Mouse (Mus musculus) limb, embryonic 14.5 days (tissue): ENCODE measurements at regions not wholly inside any gene's neighbourhood (a gene's known extent, or its start where the extent isn't known, plus 50 kb on each side); places are given as distances from the start of the nearest gene placed in this dataset.

ENCODE experiments used
- ATAC-seq: fragments of 200-750 bp; cut with Nextera tagmentation; 2 replicates; pipeline ENCODE4 v1.8.0; 2017; ENCODE audit warnings: low read depth, moderate number of reproducible peaks, moderate TSS enrichment; ENCODE audit not compliant: low FRiP score
- DNase-seq: peaks from one replicate; pipeline ENCODE4 v3.0.0-alpha.2; 2015; ENCODE audit warnings: low spot score
- H3K27ac ChIP-seq: fragments of 300-500 bp; sonication (generic); replicated peaks from 2 replicates; pipeline ENCODE4 v1.5.1; 2014; ENCODE audit warnings: low read depth, mild to moderate bottlenecking, low read length, moderate library complexity, mixed read lengths
- H3K27me3 ChIP-seq: fragments of 300-500 bp; sonication (generic); 2 replicates; pipeline ENCODE4 v1.6.1; 2014; ENCODE audit warnings: low read length, mixed read lengths; ENCODE audit not compliant: control insufficient read depth, insufficient read depth
- H3K36me3 ChIP-seq: fragments of 300-500 bp; sonication (generic); 2 replicates; pipeline ENCODE4 v1.6.1; 2014; ENCODE audit warnings: mild to moderate bottlenecking, low read length, moderate library complexity, mixed read lengths; ENCODE audit not compliant: control insufficient read depth, insufficient read depth
- H3K4me1 ChIP-seq: fragments of 300-500 bp; sonication (generic); 2 replicates; pipeline ENCODE4 v1.6.1; 2014; ENCODE audit warnings: antibody characterized with exemption, low read length, mixed read lengths; ENCODE audit not compliant: control insufficient read depth, insufficient read depth
- H3K4me2 ChIP-seq: fragments of 300-500 bp; sonication (generic); replicated peaks from 2 replicates; pipeline ENCODE4 v1.6.1; 2014; ENCODE audit warnings: low read depth, mild to moderate bottlenecking, low read length, moderate library complexity; ENCODE audit not compliant: severe bottlenecking
- H3K4me3 ChIP-seq: fragments of 300-500 bp; sonication (generic); replicated peaks from 2 replicates; pipeline ENCODE4 v1.5.1; 2014; ENCODE audit warnings: low read length
- H3K9ac ChIP-seq: fragments of 300-500 bp; sonication (generic); 2 replicates; pipeline ENCODE4 v1.6.1; 2014; ENCODE audit warnings: mild to moderate bottlenecking, low read depth, low read length, moderate library complexity; ENCODE audit not compliant: severe bottlenecking
- H3K9me3 ChIP-seq: fragments of 300-500 bp; sonication (generic); 2 replicates; pipeline ENCODE4 v1.6.1; 2016; ENCODE audit warnings: low read length; ENCODE audit not compliant: control insufficient read depth
- POLR2A ChIP-seq: fragments of 200-500 bp; IDR thresholded peaks from 2 replicates; pipeline ENCODE4 v1.8.0; 2012; ENCODE audit warnings: inconsistent platforms, mild to moderate bottlenecking, moderate library complexity, borderline replicate concordance; ENCODE audit not compliant: insufficient read depth, insufficient read length; ENCODE audit errors: extremely low read depth
- WGBS: fragments of 180-500 bp; shearing (Covaris S2); extraction: QIAGEN DNeasy Blood & Tissue Kit; methylation state at CpG from one replicate; pipeline ENCODE4 v1.1.7; 2014; 5-methylcytosine and 5-hydroxymethylcytosine counted together

DNA sequence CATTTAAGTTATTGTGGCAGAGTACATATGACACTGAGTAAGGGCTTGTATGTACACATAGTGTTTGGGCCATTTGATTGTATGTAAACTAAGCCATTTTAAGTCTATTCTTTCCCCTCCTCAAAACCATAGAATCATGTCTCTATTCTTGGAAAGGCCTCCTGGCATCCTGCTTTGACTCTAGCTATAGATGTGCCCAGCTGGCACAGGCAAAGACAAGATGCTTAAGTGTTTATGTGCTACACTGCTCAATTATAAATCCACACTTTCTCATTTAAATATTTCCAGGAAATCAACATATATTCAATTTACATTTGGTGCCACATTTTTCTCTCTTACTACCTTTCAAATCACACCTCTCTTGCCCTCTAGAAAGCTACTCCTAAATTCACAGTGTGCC is 97.6 kb upstream of the Bdnf start:
- Histone ChIP-seq H3K9me3 (no peaks in the 10 kb centered on the region), H3K4me2 (no peak overlapping the region), H3K9ac (no peak overlapping the region), H3K4me3 (no peak overlapping the region), H3K4me1 (no peaks in the 10 kb centered on the region), H3K27ac (no peak overlapping the region), H3K27me3 (no peaks in the 10 kb centered on the region), H3K36me3 (no peaks in the 10 kb centered on the region)
- ATAC-seq = no peak
- DNase-seq = no peak
- no peak for TF ChIP-seq POLR2A

DNA sequence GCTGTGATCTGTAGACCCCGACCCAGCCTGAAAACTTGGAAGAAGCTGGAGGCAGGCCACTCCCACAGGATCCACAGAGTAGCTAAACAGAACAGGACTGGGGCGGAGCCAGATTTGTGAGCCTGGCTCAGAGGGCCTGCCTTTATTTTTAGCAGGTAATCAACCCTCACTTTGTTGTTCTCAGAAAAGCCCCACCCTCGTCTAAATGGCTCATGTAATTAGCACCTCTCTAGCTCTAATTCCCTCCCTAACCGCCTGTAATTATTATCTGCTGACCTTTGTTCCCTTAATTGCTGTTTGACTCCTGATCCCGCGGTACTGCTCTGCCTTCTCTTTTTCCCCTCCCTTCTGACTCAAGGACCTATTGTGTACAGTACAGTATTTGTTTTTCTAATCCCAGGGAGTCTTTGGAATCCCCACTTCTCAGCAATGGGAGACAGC is 95.6 kb upstream of the Bdnf start:
- no peak for TF ChIP-seq POLR2A
- H3K4me3 ChIP-seq = no peak overlapping the region
- H3K9me3 ChIP-seq = no peaks in the 10 kb centered on the region
- H3K4me2 ChIP-seq = no peak overlapping the region
- no peak overlapping the region for H3K27ac ChIP-seq
- DNase-seq (peak; percentile 3), ATAC-seq (no peak)
- no peaks in the 10 kb centered on the region for H3K36me3 ChIP-seq
- H3K27me3 ChIP-seq = no peaks in the 10 kb centered on the region
- H3K4me1 ChIP-seq = no peaks in the 10 kb centered on the region
- WGBS = 6% methylated on average over 6 of the region's 6 CpGs
- H3K9ac ChIP-seq = no peak overlapping the region

DNA sequence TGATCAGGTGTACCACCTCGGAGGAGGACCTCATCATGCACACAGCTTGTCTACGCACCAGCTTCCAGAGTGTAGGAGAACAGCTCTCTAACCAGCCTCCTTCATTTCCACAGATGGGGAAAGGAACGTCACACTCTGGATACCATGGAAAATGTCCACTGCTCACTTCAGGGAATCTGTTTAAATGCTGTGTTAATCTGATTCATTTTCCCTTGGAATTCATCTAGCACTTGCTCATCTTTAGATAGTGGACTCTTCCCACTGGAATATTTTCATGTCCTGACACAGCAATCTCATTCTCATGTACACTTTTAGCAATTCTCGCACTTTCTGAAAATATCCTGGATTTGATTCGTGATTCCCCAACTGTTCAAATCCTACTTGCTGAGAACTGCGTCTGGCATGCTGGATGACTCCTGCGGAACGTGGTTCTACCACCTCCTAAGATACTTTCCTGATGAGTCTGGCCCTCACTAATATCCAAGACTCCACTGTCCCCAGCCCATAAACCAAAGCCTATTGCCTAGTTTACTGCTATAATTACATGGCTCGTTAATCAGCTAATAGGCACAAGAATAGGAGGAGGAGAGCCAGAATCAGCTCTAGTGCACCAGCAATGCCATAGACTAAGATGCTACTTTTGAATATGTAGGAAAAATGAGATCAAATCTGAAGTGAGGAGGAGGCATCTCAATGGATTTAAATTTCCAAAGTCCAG is 56.0 kb upstream of the Bdnf start:
- H3K27ac ChIP-seq = no peak overlapping the region

DNA sequence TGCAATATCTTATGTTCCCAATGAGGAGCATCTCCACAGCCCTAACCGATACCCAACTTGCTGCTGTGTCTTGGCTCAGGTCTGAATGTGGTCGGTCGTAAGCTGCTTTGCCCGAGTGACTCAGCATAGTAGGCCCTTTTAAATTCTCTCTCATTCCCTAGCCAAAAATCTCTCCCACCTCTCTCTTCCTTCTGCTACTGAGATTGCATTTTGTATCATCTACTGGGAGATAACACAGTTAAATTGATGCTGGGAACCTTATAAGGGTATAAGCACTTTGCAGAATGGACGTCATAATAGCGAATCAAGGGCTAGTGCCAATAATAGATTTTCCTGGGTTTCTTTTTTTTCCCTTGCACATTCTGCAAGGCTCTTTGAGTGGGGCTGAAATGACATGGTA is 54.8 kb upstream of the Bdnf start:
- WGBS = 88% methylated on average over 6 of the region's 6 CpGs
- H3K27me3 ChIP-seq = no peaks in the 10 kb centered on the region
- H3K9me3 ChIP-seq = no peaks in the 10 kb centered on the region
- no peak overlapping the region for H3K4me3 ChIP-seq
- no peak overlapping the region for H3K9ac ChIP-seq
- DNase-seq (no peak), ATAC-seq (no peak)
- no peaks in the 10 kb centered on the region for H3K4me1 ChIP-seq
- TF ChIP-seq POLR2A = no peak
- no peak overlapping the region for H3K4me2 ChIP-seq
- no peak overlapping the region for H3K27ac ChIP-seq
- no peaks in the 10 kb centered on the region for H3K36me3 ChIP-seq

More for the DNA sequence above, 56.0 kb upstream of the Bdnf start:
- no peaks in the 10 kb centered on the region for H3K9me3 ChIP-seq
- ATAC-seq (no peak), DNase-seq (no peak)
- 79% methylated on average over 9 of the region's 9 CpGs for WGBS
- H3K36me3 ChIP-seq = no peaks in the 10 kb centered on the region
- TF ChIP-seq POLR2A = no peak
- H3K4me1 ChIP-seq = no peaks in the 10 kb centered on the region
- H3K9ac ChIP-seq = no peak overlapping the region
- no peaks in the 10 kb centered on the region for H3K27me3 ChIP-seq
- no peak overlapping the region for H3K4me2 ChIP-seq
- no peak overlapping the region for H3K4me3 ChIP-seq

DNA sequence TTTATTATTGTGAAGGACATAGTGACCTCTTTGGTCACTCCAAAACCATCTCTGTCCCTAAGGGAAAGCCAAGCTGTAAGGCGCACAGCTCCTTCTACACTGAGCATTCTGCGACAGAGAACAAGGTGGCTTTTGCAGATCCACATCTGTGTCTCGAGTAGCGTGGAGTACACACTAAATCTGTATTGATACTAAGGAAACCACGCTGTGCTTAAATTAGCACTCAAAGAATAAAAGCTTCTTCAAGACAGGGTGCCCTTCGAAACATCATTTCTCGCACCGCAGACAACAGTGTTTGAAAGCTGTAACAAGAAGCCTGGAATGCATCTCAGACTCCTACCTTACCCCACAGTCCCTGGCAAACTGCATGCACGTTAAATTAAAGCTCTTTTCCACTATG is 52.9 kb upstream of the Bdnf start:
- no peaks in the 10 kb centered on the region for H3K27me3 ChIP-seq
- no peak overlapping the region for H3K9ac ChIP-seq
- no peaks in the 10 kb centered on the region for H3K4me1 ChIP-seq
- H3K4me3 ChIP-seq = no peak overlapping the region
- DNase-seq (no peak), ATAC-seq (no peak)
- H3K4me2 ChIP-seq = no peak overlapping the region
- TF ChIP-seq POLR2A = no peak
- no peaks in the 10 kb centered on the region for H3K9me3 ChIP-seq
- H3K36me3 ChIP-seq = no peaks in the 10 kb centered on the region
- 70% methylated on average over 9 of the region's 9 CpGs for WGBS
- H3K27ac ChIP-seq = no peak overlapping the region
